Mouse (Mus musculus) lung, embryonic 14.5 days (tissue): Measurements from ENCODE around the gene Ncoa3. TPM values are rescaled to one million over a fixed set of nuclear protein-coding genes. Genes with fewer than 3 reads are reported as not detected.

Experiments
- ATAC-seq: fragments of 200-750 bp; cut with Nextera tagmentation; 2 replicates; pipeline ENCODE4 v1.8.0; 2017; ENCODE audit warnings: mild to moderate bottlenecking, moderate TSS enrichment, moderate library complexity; ENCODE audit not compliant: insufficient read depth
- DNase-seq: peaks from one replicate; pipeline ENCODE4 v3.0.0-alpha.2; 2015
- H3K27ac ChIP-seq: fragments of 300-500 bp; sonication (generic); 2 replicates; pipeline ENCODE4 v1.5.1; 2014; ENCODE audit warnings: low read depth, mild to moderate bottlenecking, moderate library complexity
- H3K27me3 ChIP-seq: fragments of 300-500 bp; sonication (generic); 2 replicates; pipeline ENCODE4 v1.6.1; 2014; ENCODE audit warnings: low read length, control low read depth; ENCODE audit not compliant: insufficient read depth
- H3K36me3 ChIP-seq: fragments of 300-500 bp; sonication (generic); 2 replicates; pipeline ENCODE4 v1.6.1; 2014; ENCODE audit warnings: control low read depth; ENCODE audit not compliant: insufficient read depth
- H3K4me1 ChIP-seq: fragments of 300-500 bp; sonication (generic); 2 replicates; pipeline ENCODE4 v1.6.1; 2014; ENCODE audit warnings: antibody characterized with exemption, control low read depth; ENCODE audit not compliant: insufficient read depth
- H3K4me2 ChIP-seq: fragments of 300-500 bp; sonication (generic); 2 replicates; pipeline ENCODE4 v1.6.1; 2014; ENCODE audit warnings: mild to moderate bottlenecking
- H3K4me3 ChIP-seq: fragments of 300-500 bp; sonication (generic); 2 replicates; pipeline ENCODE4 v1.5.1; 2014; ENCODE audit warnings: low read depth, low read length
- H3K9ac ChIP-seq: fragments of 300-500 bp; sonication (generic); 2 replicates; pipeline ENCODE4 v1.6.1; 2014
- H3K9me3 ChIP-seq: fragments of 300-500 bp; sonication (generic); 2 replicates; pipeline ENCODE4 v1.6.1; 2016; ENCODE audit warnings: low read depth, low read length, control low read depth
- CTCF ChIP-seq: IDR thresholded peaks from 2 replicates; pipeline ENCODE4 v1.5.1; 2016; ENCODE audit warnings: antibody characterized with exemption, low read depth
- WGBS: fragments of 180-500 bp; shearing (Covaris S2); extraction: QIAGEN DNeasy Blood & Tissue Kit; methylation state at CpG from one replicate; pipeline ENCODE4 v1.1.7; 2014; 5-methylcytosine and 5-hydroxymethylcytosine counted together
- polyA plus RNA-seq: library from polyadenylated mRNA; unstranded; fragments of >200 nt; fragmentation: Nextera tagmentation; extraction: Ambion mirVana; gene quantifications from 2 replicates; pipeline ENCODE4 v1.2.1, GENCODE M21; 2014

Gene Ncoa3
- polyA plus RNA-seq, 1 experiment from 2014 or later, result 17.4 TPM

GRCm38 (mm10) chr2:165970767-165971166 lies 21.7 kb upstream of the Ncoa3 start:
- Histone ChIP-seq H3K9me3 (no peaks in the 10 kb centered on the region), H3K36me3 (no peaks in the 10 kb centered on the region), H3K4me3 (no peak overlapping the region), H3K4me2 (no peak overlapping the region), H3K9ac (no peak overlapping the region), H3K27me3 (no peaks in the 10 kb centered on the region), H3K4me1 (0 out of 2 replicates have a peak, but pooled peaks cover 9% of the 10 kb centered on the region), H3K27ac (no peak overlapping the region)
- DNase-seq (no peak), ATAC-seq (no peak)
- WGBS, result 87% methylated on average over 7 of the region's 7 CpGs
- no peak for TF ChIP-seq CTCF

- no peak for ATAC-seq
- DNase-seq, result no peak
- Histone ChIP-seq H3K4me3 (no peak overlapping the region), H3K4me2 (no peak overlapping the region), H3K9ac (no peak overlapping the region), H3K9me3 (no peaks in the 10 kb centered on the region; the same call in 1 of the 2 replicates), H3K27ac (no peak overlapping the region), H3K27me3 (no peaks in the 10 kb centered on the region), H3K36me3 (no peaks in the 10 kb centered on the region), H3K4me1 (0 out of 2 replicates have a peak, but pooled peaks cover 1% of the 10 kb centered on the region)
- no peak for TF ChIP-seq CTCF
- 72% methylated on average over 1 of the region's 1 CpGs for WGBS
Observed at GRCm38 (mm10) chr2:165974383-165974782, 18.1 kb upstream of the Ncoa3 start.

- no peaks in the 10 kb centered on the region; the same call in 1 of the 2 replicates for H3K9me3 ChIP-seq
Observed at GRCm38 (mm10) chr2:165976186-165976585, 16.2 kb upstream of the Ncoa3 start.

GRCm38 (mm10) chr2:165976874-165977273 lies 15.6 kb upstream of the Ncoa3 start:
- no peak overlapping the region for H3K27ac ChIP-seq
- DNase-seq (no peak), ATAC-seq (no peak)
- no peaks in the 10 kb centered on the region for H3K36me3 ChIP-seq
- no peak for TF ChIP-seq CTCF
- H3K4me2 ChIP-seq, result no peak overlapping the region
- no peaks in the 10 kb centered on the region; the same call in 1 of the 2 replicates for H3K9me3 ChIP-seq
- no peaks in the 10 kb centered on the region for H3K27me3 ChIP-seq
- WGBS, result 49% methylated on average over 5 of the region's 5 CpGs
- H3K9ac ChIP-seq, result no peak overlapping the region
- no peak overlapping the region for H3K4me3 ChIP-seq
- no peaks in the 10 kb centered on the region for H3K4me1 ChIP-seq

More at GRCm38 (mm10) chr2:165976186-165976585, 16.2 kb upstream of the Ncoa3 start:
- Histone ChIP-seq H3K27me3 (no peaks in the 10 kb centered on the region), H3K27ac (no peak overlapping the region), H3K36me3 (no peaks in the 10 kb centered on the region), H3K4me2 (no peak overlapping the region), H3K4me1 (no peaks in the 10 kb centered on the region), H3K9ac (no peak overlapping the region), H3K4me3 (no peak overlapping the region)
- 57% methylated on average over 3 of the region's 3 CpGs for WGBS
- no peak for TF ChIP-seq CTCF
- ATAC-seq (no peak), DNase-seq (no peak)

DNA sequence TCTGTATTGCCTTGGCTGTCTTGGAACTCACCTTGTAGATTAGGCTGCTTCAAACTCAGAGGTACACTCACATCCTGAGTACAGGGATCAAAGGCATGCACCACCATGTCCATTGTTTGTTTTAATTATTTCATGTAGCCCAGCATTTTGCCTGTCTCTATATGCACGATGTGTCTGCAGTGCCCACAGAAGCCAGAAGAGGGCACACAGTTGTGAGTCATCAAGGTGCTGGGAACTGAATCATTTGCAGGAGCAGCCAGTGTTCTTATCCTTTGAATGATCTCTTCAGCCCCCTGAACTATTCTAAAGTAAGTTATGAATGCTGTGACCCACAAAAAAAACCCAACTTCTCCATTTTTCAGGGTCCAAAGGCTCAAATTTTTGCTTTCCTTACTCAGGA lies 14.3 kb upstream of the Ncoa3 start:
- no peak for ATAC-seq
- Histone ChIP-seq H3K4me3 (no peak overlapping the region), H3K9me3 (no peaks in the 10 kb centered on the region; the same call in 1 of the 2 replicates), H3K4me1 (no peaks in the 10 kb centered on the region), H3K9ac (no peak overlapping the region), H3K27me3 (no peaks in the 10 kb centered on the region), H3K4me2 (no peak overlapping the region), H3K27ac (no peak overlapping the region), H3K36me3 (no peaks in the 10 kb centered on the region)
- WGBS, result 90% methylated on average over 1 of the region's 1 CpGs
- DNase-seq, result no peak
- TF ChIP-seq CTCF, result peak; percentile 25; the same call in 1 of the 2 replicates

GRCm38 (mm10) chr2:165981248-165981977 lies 11.0 kb upstream of the Ncoa3 start:
- no peak for DNase-seq
- H3K9me3 ChIP-seq, result no peaks in the 10 kb centered on the region; the same call in 1 of the 2 replicates
- no peak overlapping the region for H3K9ac ChIP-seq
- no peaks in the 10 kb centered on the region for H3K4me1 ChIP-seq
- no peak overlapping the region for H3K4me3 ChIP-seq
- WGBS, result 52% methylated on average over 6 of the region's 6 CpGs
- H3K36me3 ChIP-seq, result no peaks in the 10 kb centered on the region
- H3K27ac ChIP-seq, result no peak overlapping the region
- ATAC-seq, result no peak
- no peak overlapping the region for H3K4me2 ChIP-seq
- TF ChIP-seq CTCF, result no peak
- H3K27me3 ChIP-seq, result no peaks in the 10 kb centered on the region

DNA sequence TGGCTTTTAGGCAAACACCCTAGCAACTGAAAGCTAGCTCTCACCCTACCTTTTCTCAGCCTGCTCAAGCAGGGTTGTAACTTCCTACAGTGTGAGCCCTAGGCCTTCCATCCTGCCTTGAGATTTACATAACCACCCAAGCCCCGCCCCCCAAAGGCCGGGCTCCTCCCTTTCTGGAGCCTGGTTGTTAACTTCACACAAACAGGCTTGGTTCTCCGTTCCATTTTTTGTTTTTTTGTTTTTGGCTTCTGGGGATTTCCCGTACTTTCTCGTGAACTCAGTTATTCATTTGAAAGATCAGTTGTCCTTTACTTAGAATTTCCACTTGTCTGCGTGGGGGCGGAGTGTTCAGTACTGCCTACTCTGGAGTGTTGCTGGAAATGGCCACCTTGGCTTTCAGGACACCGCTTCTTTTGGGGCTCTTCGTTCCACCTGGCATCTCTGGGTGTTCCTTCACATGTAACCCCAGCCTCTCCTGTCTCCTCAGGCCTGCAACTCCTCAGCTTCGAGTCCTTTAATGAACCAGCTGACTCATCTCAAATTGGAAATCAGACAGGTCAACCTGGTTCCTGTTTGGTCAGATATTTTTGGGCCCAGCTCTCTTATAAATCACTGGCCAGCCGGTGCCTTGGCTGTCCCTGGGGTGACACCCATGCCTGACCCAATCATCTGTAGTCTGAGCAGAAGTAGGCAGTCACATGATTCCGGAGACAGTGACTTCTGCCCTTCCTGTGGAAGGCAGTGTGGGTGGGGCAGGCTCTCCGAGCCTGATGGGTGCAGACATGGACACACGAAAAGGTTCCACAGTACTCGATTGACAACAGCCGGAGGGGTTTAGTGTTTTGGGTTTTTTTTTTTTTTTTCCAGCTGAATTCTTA lies 9.7 kb upstream of the Ncoa3 start:
- no peaks in the 10 kb centered on the region; the same call in 1 of the 2 replicates for H3K9me3 ChIP-seq
- H3K27ac ChIP-seq, result no peak overlapping the region
- no peaks in the 10 kb centered on the region for H3K27me3 ChIP-seq
- 51% methylated on average over 16 of the region's 16 CpGs for WGBS
- ATAC-seq, result no peak
- DNase-seq, result peak; percentile 60
- no peak overlapping the region for H3K4me2 ChIP-seq
- H3K4me1 ChIP-seq, result no peaks in the 10 kb centered on the region
- no peak overlapping the region for H3K4me3 ChIP-seq
- no peak for TF ChIP-seq CTCF
- no peaks in the 10 kb centered on the region for H3K36me3 ChIP-seq
- no peak overlapping the region for H3K9ac ChIP-seq
